Mouse (Mus musculus) CH12.LX (cell line): ENCODE results near the gene Asz1.

Source experiments
- CHD1 ChIP-seq: IDR thresholded peaks from 2 replicates; pipeline ENCODE4 v1.6.1; 2012; ENCODE audit warnings: low read depth, low read length, improper control_type of control experiment, inconsistent platforms
- CTCF ChIP-seq, 2 experiments: IDR thresholded peaks in 1 of 2; conservative IDR thresholded peaks in 1 of 2; 2 replicates each; pipeline ENCODE4 v1.5.1; 2011 to 2012; ENCODE audit warnings: low read depth in 2 of 2, low read length in 2 of 2, improper control_type of control experiment in 1 of 2, inconsistent platforms in 1 of 2, mild to moderate bottlenecking in 1 of 2, moderate library complexity in 1 of 2
- ELF1 ChIP-seq: IDR thresholded peaks from 2 replicates; pipeline ENCODE4 v1.6.1; 2014; ENCODE audit warnings: low read depth, mild to moderate bottlenecking, inconsistent platforms, low read length, improper control_type of control experiment
- EP300 ChIP-seq: IDR thresholded peaks from 2 replicates; pipeline ENCODE4 v1.6.1; 2011; ENCODE audit warnings: low read length, improper control_type of control experiment
- MAX ChIP-seq: IDR thresholded peaks from 2 replicates; pipeline ENCODE4 v1.6.1; 2011; ENCODE audit warnings: low read length, improper control_type of control experiment
- MEF2A ChIP-seq: IDR thresholded peaks from 2 replicates; pipeline ENCODE4 v1.6.1; 2014; ENCODE audit warnings: low read depth, mild to moderate bottlenecking, inconsistent platforms, low read length, improper control_type of control experiment, borderline replicate concordance
- MXI1 ChIP-seq: IDR thresholded peaks from 2 replicates; pipeline ENCODE4 v1.6.1; 2011; ENCODE audit warnings: mild to moderate bottlenecking, low read depth, low read length, improper control_type of control experiment
- NELFE ChIP-seq: IDR thresholded peaks from 2 replicates; pipeline ENCODE4 v1.6.1; 2011; ENCODE audit warnings: low read depth, low read length, improper control_type of control experiment
- POLR2AphosphoS2 ChIP-seq: IDR thresholded peaks from 2 replicates; pipeline ENCODE4 v1.6.1; 2011; ENCODE audit warnings: low read depth, low read length, improper control_type of control experiment
- RAD21 ChIP-seq: IDR thresholded peaks from 2 replicates; pipeline ENCODE4 v1.6.1; 2011; ENCODE audit warnings: low read depth, mild to moderate bottlenecking, low read length, improper control_type of control experiment, moderate library complexity
- RCOR1 ChIP-seq: conservative IDR thresholded peaks from 2 replicates; pipeline ENCODE4 v1.6.1; 2012; ENCODE audit warnings: low read depth, mild to moderate bottlenecking, inconsistent platforms, low read length, improper control_type of control experiment
- USF2 ChIP-seq: conservative IDR thresholded peaks from 2 replicates; pipeline ENCODE4 v1.6.1; 2011; ENCODE audit warnings: low read depth, low read length, improper control_type of control experiment
- ZC3H11A ChIP-seq: IDR thresholded peaks from 2 replicates; pipeline ENCODE4 v1.6.1; 2012; ENCODE audit warnings: low read depth, mild to moderate bottlenecking, inconsistent platforms, low read length, improper control_type of control experiment

DNA sequence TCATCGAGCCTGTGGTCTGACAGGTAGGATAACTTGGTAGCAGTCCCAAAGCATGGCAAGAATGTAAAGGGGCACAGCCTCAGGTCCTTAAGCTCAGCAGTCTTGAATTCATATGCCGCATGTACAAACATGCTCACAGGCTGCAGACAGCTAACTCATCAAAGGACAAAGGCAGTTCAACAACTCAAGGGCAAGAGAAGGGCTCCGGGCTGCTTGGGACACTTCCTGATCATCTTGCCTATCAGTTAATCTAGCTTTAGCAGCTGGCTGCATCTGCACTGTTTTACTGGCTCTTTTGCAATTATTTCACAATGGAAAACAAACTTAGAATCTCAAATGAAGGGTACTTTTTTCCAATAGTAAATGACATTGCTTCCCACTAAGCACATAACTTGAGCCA, 101.5 kb downstream of the Asz1 start:
- TF ChIP-seq MXI1 (no peak), EP300 (no peak), CTCF (conservative IDR thresholded peaks at IDR 0.05 in 1 of 2, IDR thresholded peaks at IDR 0.05 in 1 of 2; ENCODE audit: low read depth in 2 of 2, low read length in 2 of 2) (no peak), MAX (no peak), RCOR1 (no peak), NELFE (no peak), ELF1 (no peak), RAD21 (no peak), POLR2AphosphoS2 (no peak), CHD1 (no peak), USF2 (no peak), ZC3H11A (no peak), MEF2A (no peak)
